Comparison of ENCODE assay signal across 24 mouse cellular contexts in the genomic region with DNA sequence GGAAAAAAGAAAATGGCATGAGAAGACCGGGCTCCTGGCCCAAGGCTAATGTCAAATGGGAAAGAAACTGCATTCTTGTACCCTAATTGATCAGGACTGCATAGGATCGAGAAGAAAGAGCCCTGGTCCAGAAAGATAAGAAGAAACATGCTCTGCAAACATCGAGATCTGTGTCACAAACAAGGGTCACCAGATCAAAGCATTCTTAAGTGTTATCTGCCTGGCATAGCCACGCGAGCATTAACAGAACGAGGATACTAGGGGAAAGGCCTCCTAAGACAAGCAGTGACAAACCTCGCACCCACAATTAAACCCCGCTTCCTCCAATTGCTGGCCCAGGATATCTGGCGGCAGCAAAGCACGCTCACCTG. TPM values are rescaled to one million over a fixed set of nuclear protein-coding genes. Genes with fewer than 3 reads are reported as not detected.
DNase-seq lines count a peak whose midpoint lies in the region; ATAC-seq and TF ChIP-seq lines count a peak whose summit lies in the region.
"Had no signal": no experiment of that assay in that cellular context is flagged by ENCODE, and none has a peak within 500 bp of the region (broad histone marks: within the 10 kb centered on the region; RNA-seq: fewer than 3 reads in every experiment).

No protein-coding gene starts in this region.

- no peaks in the 10 kb centered on the region for H3K27me3 ChIP-seq in hindbrain, embryonic 15.5 days
- H3K27me3 ChIP-seq in hindbrain, embryonic 16.5 days (replicated peaks; ENCODE audit: control insufficient read depth, insufficient read depth, low read length): no peaks in the 10 kb centered on the region
- no peaks in the 10 kb centered on the region for H3K27me3 ChIP-seq in neural tube, embryonic 13.5 days
- H3K27me3 ChIP-seq in liver, embryonic 14.5 days (ENCODE audit: control insufficient read depth, insufficient read depth, low read length): no peaks in the 10 kb centered on the region
- H3K27me3 ChIP-seq in neural tube, embryonic 15.5 days (replicated peaks): no peaks in the 10 kb centered on the region
- H3K27me3 ChIP-seq: embryonic facial prominence, embryonic 13.5 days; forebrain, embryonic 12.5 days; limb, embryonic 12.5 days; Patski had no signal

- H3K4me1 ChIP-seq in hindbrain, embryonic 15.5 days (replicated peaks): no peaks in the 10 kb centered on the region
- no peaks in the 10 kb centered on the region; the same call in 1 of the 2 replicates for H3K4me1 ChIP-seq in hindbrain, embryonic 16.5 days (ENCODE audit: control insufficient read depth, insufficient read depth, low read depth, low read length)
- peaks cover 21% of the 10 kb centered on the region for H3K4me1 ChIP-seq in neural tube, embryonic 13.5 days (replicated peaks)
- peaks cover 0 to 3% of the 10 kb centered on the region in 2 experiments; a peak in 2 of 4 replicates for H3K4me1 ChIP-seq in liver, embryonic 14.5 days (replicated peaks; ENCODE audit: control insufficient read depth in 2 of 2, insufficient read depth in 2 of 2, low read length in 1 of 2)
- H3K4me1 ChIP-seq in neural tube, embryonic 15.5 days: peaks cover 18% of the 10 kb centered on the region
- H3K4me1 ChIP-seq: embryonic facial prominence, embryonic 13.5 days; forebrain, embryonic 12.5 days; limb, embryonic 12.5 days had no signal

- no peak overlapping the region for H3K9ac ChIP-seq in hindbrain, embryonic 15.5 days
- no peak overlapping the region for H3K9ac ChIP-seq in hindbrain, embryonic 16.5 days (ENCODE audit: low read depth, low read length)
- H3K9ac ChIP-seq in neural tube, embryonic 13.5 days: no peak overlapping the region
- H3K9ac ChIP-seq in liver, embryonic 14.5 days (replicated peaks): no peak overlapping the region
- H3K9ac ChIP-seq in neural tube, embryonic 15.5 days (replicated peaks): no peak overlapping the region
- H3K9ac ChIP-seq: embryonic facial prominence, embryonic 13.5 days; forebrain, embryonic 12.5 days; lung, embryonic 14.5 days had no signal

- ATAC-seq in hindbrain, embryonic 15.5 days (ENCODE audit: low FRiP score, low read depth): no peak
- ATAC-seq in hindbrain, embryonic 16.5 days: no peak
- ATAC-seq in neural tube, embryonic 13.5 days (ENCODE audit: low read depth): no peak
- peak; percentile 53; the same call in 1 of the 2 replicates for ATAC-seq in liver, embryonic 14.5 days (ENCODE audit: insufficient read depth)
- no peak for ATAC-seq in neural tube, embryonic 15.5 days (ENCODE audit: low FRiP score)
- ATAC-seq: midbrain, embryonic 16.5 days; Patski had no signal

- no peaks in the 10 kb centered on the region for H3K9me3 ChIP-seq in hindbrain, embryonic 15.5 days
- no peaks in the 10 kb centered on the region for H3K9me3 ChIP-seq in hindbrain, embryonic 16.5 days (ENCODE audit: control insufficient read depth, low read length)
- H3K9me3 ChIP-seq in neural tube, embryonic 13.5 days: no peaks in the 10 kb centered on the region
- H3K9me3 ChIP-seq in liver, embryonic 14.5 days (ENCODE audit: control insufficient read depth, low read length): no peaks in the 10 kb centered on the region
- H3K9me3 ChIP-seq in neural tube, embryonic 15.5 days (replicated peaks): no peaks in the 10 kb centered on the region
- H3K9me3 ChIP-seq: embryonic facial prominence, embryonic 13.5 days; forebrain, embryonic 12.5 days; limb, embryonic 12.5 days had no signal

- peaks cover 88% of the 10 kb centered on the region for H3K36me3 ChIP-seq in hindbrain, embryonic 15.5 days
- H3K36me3 ChIP-seq in hindbrain, embryonic 16.5 days (ENCODE audit: control insufficient read depth, insufficient read depth, low read length): peaks cover 75% of the 10 kb centered on the region
- H3K36me3 ChIP-seq in neural tube, embryonic 13.5 days: peaks cover 100% of the 10 kb centered on the region
- H3K36me3 ChIP-seq in liver, embryonic 14.5 days (replicated peaks; ENCODE audit: control insufficient read depth, insufficient read depth, low read depth): peaks cover 49% of the 10 kb centered on the region
- H3K36me3 ChIP-seq in neural tube, embryonic 15.5 days: peaks cover 96% of the 10 kb centered on the region

- H3K27ac ChIP-seq in hindbrain, embryonic 15.5 days (replicated peaks): peak overlapping the region; percentile 50; the same call in 1 of the 2 replicates
- no peak overlapping the region for H3K27ac ChIP-seq in hindbrain, embryonic 16.5 days (ENCODE audit: low read depth, low read length)
- H3K27ac ChIP-seq in neural tube, embryonic 13.5 days (replicated peaks): peak overlapping the region; percentile 78
- H3K27ac ChIP-seq in liver, embryonic 14.5 days: no peak overlapping the region
- H3K27ac ChIP-seq in neural tube, embryonic 15.5 days (replicated peaks): peak overlapping the region; percentile 75
- H3K27ac ChIP-seq: embryonic facial prominence, embryonic 13.5 days; forebrain, embryonic 12.5 days; limb, embryonic 12.5 days had no signal

- no peak overlapping the region for H3K4me2 ChIP-seq in hindbrain, embryonic 15.5 days
- no peak overlapping the region for H3K4me2 ChIP-seq in hindbrain, embryonic 16.5 days (ENCODE audit: low read length)
- H3K4me2 ChIP-seq in neural tube, embryonic 13.5 days: no peak overlapping the region
- no peak overlapping the region for H3K4me2 ChIP-seq in liver, embryonic 14.5 days (ENCODE audit: low read depth)
- H3K4me2 ChIP-seq in neural tube, embryonic 15.5 days: no peak overlapping the region
- H3K4me2 ChIP-seq: embryonic facial prominence, embryonic 13.5 days; forebrain, embryonic 12.5 days; limb, embryonic 12.5 days; lung, embryonic 14.5 days had no signal

- DNase-seq in neural tube, embryonic 10.5 days (ENCODE audit: extremely low spot score, low spot score): no peak
- DNase-seq in liver, embryonic 14.5 days (ENCODE audit: low read depth in 3 of 3, low spot score in 3 of 3): no peak
- no peak for DNase-seq in B cell, adult 2 months
- DNase-seq in testis, postnatal 14 days (ENCODE audit: low spot score): no peak
- DNase-seq: adrenal gland, postnatal 36 days; embryo, embryonic 11 days; heart, postnatal 4 days; kidney, adult 8-10 months; kidney, postnatal 10 days; lung, embryonic 14.5 days; lung, postnatal 36 days; right cerebral cortex, postnatal 25 days; spleen, adult 18-20 months had no signal

- no peak for TF ChIP-seq EP300 in liver, embryonic 14.5 days (IDR thresholded peaks at IDR 0.05; ENCODE audit: low read depth)

- TF ChIP-seq CTCF in liver, embryonic 14.5 days (IDR thresholded peaks at IDR 0.05; ENCODE audit: low read depth): no peak

- no peak overlapping the region for H3K4me3 ChIP-seq in hindbrain, embryonic 15.5 days
- no peak overlapping the region for H3K4me3 ChIP-seq in hindbrain, embryonic 16.5 days (ENCODE audit: low read length)
- no peak overlapping the region for H3K4me3 ChIP-seq in neural tube, embryonic 13.5 days
- H3K4me3 ChIP-seq in liver, embryonic 14.5 days (ENCODE audit: insufficient read depth in 1 of 2, low read depth in 2 of 2, low read length in 2 of 2): no peak overlapping the region
- H3K4me3 ChIP-seq in neural tube, embryonic 15.5 days (replicated peaks): no peak overlapping the region
- H3K4me3 ChIP-seq: embryonic facial prominence, embryonic 13.5 days; erythroblast, embryonic 14.5 days; forebrain, embryonic 12.5 days; limb, embryonic 12.5 days; myocyte had no signal

- WGBS in hindbrain, embryonic 15.5 days: 88% methylated on average over 10 of the region's 10 CpGs
- 88% methylated on average over 10 of the region's 10 CpGs for WGBS in hindbrain, embryonic 16.5 days
- WGBS in neural tube, embryonic 13.5 days: 89% methylated on average over 10 of the region's 10 CpGs
- 34% methylated on average over 10 of the region's 10 CpGs for WGBS in liver, embryonic 14.5 days (ENCODE audit: insufficient replicate concordance)
- WGBS in neural tube, embryonic 15.5 days: 88% methylated on average over 10 of the region's 10 CpGs

RNA-seq across cellular contexts. Expression of gene St3gal3, which starts 13.6 kb away (rescaled TPM):
- polyA plus RNA-seq in hindbrain, embryonic 15.5 days (2015; fragmentation: Nextera tagmentation; extraction: Ambion mirVana): 13.5 and 15.0 TPM in 2 replicates
- 13.1 and 13.6 TPM in 2 replicates for polyA plus RNA-seq in hindbrain, embryonic 16.5 days (2015; fragmentation: Nextera tagmentation; extraction: Ambion mirVana)
- polyA plus RNA-seq in neural tube, embryonic 13.5 days (2015; fragmentation: Nextera tagmentation; extraction: Ambion mirVana): 10.9 and 12.2 TPM in 2 replicates
- polyA plus RNA-seq in liver, embryonic 14.5 days (2012; rRNA removed): 3.2 TPM in 2 replicates
- polyA plus RNA-seq in liver, embryonic 14.5 days (2014; fragmentation: Nextera tagmentation; extraction: Ambion mirVana): 0.85 and 1.0 TPM in 2 replicates
- polyA plus RNA-seq in neural tube, embryonic 15.5 days (2015; fragmentation: Nextera tagmentation; extraction: Ambion mirVana): 13.8 and 18.3 TPM in 2 replicates

RNA-seq across cellular contexts. Expression of gene Kdm4a, which starts 31.5 kb away (rescaled TPM):
- polyA plus RNA-seq in hindbrain, embryonic 15.5 days (2015; fragmentation: Nextera tagmentation; extraction: Ambion mirVana): 42.6 and 46.1 TPM in 2 replicates
- polyA plus RNA-seq in hindbrain, embryonic 16.5 days (2015; fragmentation: Nextera tagmentation; extraction: Ambion mirVana): 38.5 and 38.6 TPM in 2 replicates
- 47.3 and 61.0 TPM in 2 replicates for polyA plus RNA-seq in neural tube, embryonic 13.5 days (2015; fragmentation: Nextera tagmentation; extraction: Ambion mirVana)
- polyA plus RNA-seq in liver, embryonic 14.5 days (2012; rRNA removed): 9.3 and 13.7 TPM in 2 replicates
- polyA plus RNA-seq in liver, embryonic 14.5 days (2014; fragmentation: Nextera tagmentation; extraction: Ambion mirVana): 7.3 and 8.6 TPM in 2 replicates
- 40.2 and 40.6 TPM in 2 replicates for polyA plus RNA-seq in neural tube, embryonic 15.5 days (2015; fragmentation: Nextera tagmentation; extraction: Ambion mirVana)

Comparison
In these comparisons a context has a peak if more than half of its experiments do, and no peak if none do; other contexts are left out.
1. H3K27ac ChIP-seq: peak in hindbrain, embryonic 15.5 days (single experiment), neural tube, embryonic 13.5 days (single experiment) and neural tube, embryonic 15.5 days (single experiment); none in hindbrain, embryonic 16.5 days (single experiment) and liver, embryonic 14.5 days (single experiment).